Comparison of ENCODE assay signal across 16 mouse cellular contexts in genomic region chr17:85341134-85341700, GRCm38 (mm10).
DNase-seq lines count a peak whose midpoint lies in the region; ATAC-seq lines count a peak whose summit lies in the region.
"Had no signal": no experiment of that assay in that cellular context is flagged by ENCODE, and none has a peak within 500 bp of the region (broad histone marks: within the 10 kb centered on the region; RNA-seq: fewer than 3 reads in every experiment).

No protein-coding gene starts in this region.

- H3K27me3 ChIP-seq in midbrain, embryonic 12.5 days = peaks cover 7% of the 10 kb centered on the region; the same call in 1 of the 2 replicates
- H3K27me3 ChIP-seq in midbrain, embryonic 11.5 days (ENCODE audit: control insufficient read depth, insufficient read depth, low read length) = no peaks in the 10 kb centered on the region
- no peaks in the 10 kb centered on the region for H3K27me3 ChIP-seq in forebrain, embryonic 14.5 days (replicated peaks; ENCODE audit: control insufficient read depth, insufficient read depth, low read length)
- no peaks in the 10 kb centered on the region for H3K27me3 ChIP-seq in hindbrain, embryonic 16.5 days (replicated peaks; ENCODE audit: control insufficient read depth, insufficient read depth, low read length)
- H3K27me3 ChIP-seq in neural tube, embryonic 15.5 days (replicated peaks) = no peaks in the 10 kb centered on the region
- H3K27me3 ChIP-seq: embryonic facial prominence, embryonic 15.5 days; liver, embryonic 13.5 days had no signal

- H3K4me1 ChIP-seq in midbrain, embryonic 12.5 days = 0 out of 2 replicates have a peak, but pooled peaks cover 7% of the 10 kb centered on the region
- no peaks in the 10 kb centered on the region for H3K4me1 ChIP-seq in midbrain, embryonic 11.5 days (ENCODE audit: control insufficient read depth, insufficient read depth, low read length)
- no peaks in the 10 kb centered on the region for H3K4me1 ChIP-seq in forebrain, embryonic 14.5 days (ENCODE audit: control insufficient read depth, insufficient read depth, low read length)
- no peaks in the 10 kb centered on the region for H3K4me1 ChIP-seq in hindbrain, embryonic 16.5 days (ENCODE audit: control insufficient read depth, insufficient read depth, low read depth, low read length)
- H3K4me1 ChIP-seq in neural tube, embryonic 15.5 days = peaks cover 3% of the 10 kb centered on the region; the same call in 1 of the 2 replicates
- H3K4me1 ChIP-seq: embryonic facial prominence, embryonic 15.5 days; liver, embryonic 13.5 days had no signal

- peak; percentile 62; the same call in 1 of the 2 replicates for ATAC-seq in midbrain, embryonic 12.5 days (ENCODE audit: low FRiP score, low read depth)
- no peak for ATAC-seq in midbrain, embryonic 11.5 days (ENCODE audit: low FRiP score)
- peak; percentile 61; the same call in 1 of the 2 replicates for ATAC-seq in forebrain, embryonic 14.5 days
- ATAC-seq in hindbrain, embryonic 16.5 days = no peak
- ATAC-seq in neural tube, embryonic 15.5 days (ENCODE audit: low FRiP score) = no peak

- no peaks in the 10 kb centered on the region for H3K9me3 ChIP-seq in midbrain, embryonic 12.5 days
- no peaks in the 10 kb centered on the region for H3K9me3 ChIP-seq in midbrain, embryonic 11.5 days (ENCODE audit: control insufficient read depth, low read length)
- no peaks in the 10 kb centered on the region for H3K9me3 ChIP-seq in forebrain, embryonic 14.5 days (replicated peaks; ENCODE audit: control insufficient read depth, low read length)
- H3K9me3 ChIP-seq in hindbrain, embryonic 16.5 days (ENCODE audit: control insufficient read depth, low read length) = no peaks in the 10 kb centered on the region
- no peaks in the 10 kb centered on the region for H3K9me3 ChIP-seq in neural tube, embryonic 15.5 days (replicated peaks)
- H3K9me3 ChIP-seq: embryonic facial prominence, embryonic 15.5 days; liver, embryonic 13.5 days had no signal

- no peak overlapping the region for H3K9ac ChIP-seq in midbrain, embryonic 12.5 days (replicated peaks)
- H3K9ac ChIP-seq in midbrain, embryonic 11.5 days (ENCODE audit: low read length) = no peak overlapping the region
- H3K9ac ChIP-seq in forebrain, embryonic 14.5 days (ENCODE audit: low read length) = no peak overlapping the region
- no peak overlapping the region for H3K9ac ChIP-seq in hindbrain, embryonic 16.5 days (ENCODE audit: low read depth, low read length)
- no peak overlapping the region for H3K9ac ChIP-seq in neural tube, embryonic 15.5 days (replicated peaks)
- H3K9ac ChIP-seq: embryonic facial prominence, embryonic 15.5 days; liver, embryonic 13.5 days had no signal

- H3K4me2 ChIP-seq in midbrain, embryonic 12.5 days (replicated peaks) = no peak overlapping the region
- H3K4me2 ChIP-seq in midbrain, embryonic 11.5 days = no peak overlapping the region
- H3K4me2 ChIP-seq in forebrain, embryonic 14.5 days (ENCODE audit: low read length) = peak overlapping the region; percentile 18; the same call in 1 of the 2 replicates
- H3K4me2 ChIP-seq in hindbrain, embryonic 16.5 days (ENCODE audit: low read length) = peak overlapping the region; percentile 30
- H3K4me2 ChIP-seq in neural tube, embryonic 15.5 days = peak overlapping the region; percentile 39
- H3K4me2 ChIP-seq: embryonic facial prominence, embryonic 15.5 days; liver, embryonic 13.5 days had no signal

- no peak overlapping the region for H3K4me3 ChIP-seq in midbrain, embryonic 12.5 days
- no peak overlapping the region for H3K4me3 ChIP-seq in midbrain, embryonic 11.5 days (ENCODE audit: low read depth, low read length)
- no peak overlapping the region for H3K4me3 ChIP-seq in forebrain, embryonic 14.5 days (ENCODE audit: low read depth, low read length)
- no peak overlapping the region for H3K4me3 ChIP-seq in hindbrain, embryonic 16.5 days (ENCODE audit: low read length)
- H3K4me3 ChIP-seq in neural tube, embryonic 15.5 days (replicated peaks) = no peak overlapping the region; the same call in 1 of the 2 replicates
- H3K4me3 ChIP-seq: embryonic facial prominence, embryonic 15.5 days; heart, adult 2 months; liver, embryonic 13.5 days had no signal

- H3K27ac ChIP-seq in midbrain, embryonic 12.5 days (replicated peaks) = no peak overlapping the region
- no peak overlapping the region for H3K27ac ChIP-seq in midbrain, embryonic 11.5 days (ENCODE audit: low read depth, low read length)
- H3K27ac ChIP-seq in forebrain, embryonic 14.5 days (ENCODE audit: low read depth, low read length) = no peak overlapping the region
- H3K27ac ChIP-seq in hindbrain, embryonic 16.5 days (ENCODE audit: low read depth, low read length) = no peak overlapping the region
- no peak overlapping the region for H3K27ac ChIP-seq in neural tube, embryonic 15.5 days (replicated peaks)
- H3K27ac ChIP-seq: embryonic facial prominence, embryonic 15.5 days; heart, adult 2 months; liver, embryonic 13.5 days had no signal

- 56% methylated on average over 18 of the region's 18 CpGs for WGBS in midbrain, embryonic 12.5 days
- WGBS in midbrain, embryonic 11.5 days = 70% methylated on average over 18 of the region's 18 CpGs
- 51% methylated on average over 18 of the region's 18 CpGs for WGBS in forebrain, embryonic 14.5 days
- WGBS in hindbrain, embryonic 16.5 days = 28% methylated on average over 18 of the region's 18 CpGs
- WGBS in neural tube, embryonic 15.5 days = 24% methylated on average over 18 of the region's 18 CpGs

- DNase-seq in midbrain, embryonic 11.5 days (ENCODE audit: low spot score, missing footprints) = no peak
- peak; percentile 43 for DNase-seq in forebrain, embryonic 14.5 days (ENCODE audit: low spot score)
- no peak for DNase-seq in cerebellum, adult 11-12 months
- DNase-seq in frontal cortex, postnatal 14 days (ENCODE audit: low spot score in 2 of 2) = no peak
- no peak for DNase-seq in cerebellum, postnatal 25 days
- DNase-seq: cerebellum, postnatal 14 days; heart, adult 2 months; kidney, adult 11 months; kidney, postnatal 25 days; left cerebral cortex, postnatal 4 days; liver, embryonic 13.5 days; lung, postnatal 10 days had no signal

- no peaks in the 10 kb centered on the region for H3K36me3 ChIP-seq in midbrain, embryonic 12.5 days
- H3K36me3 ChIP-seq in midbrain, embryonic 11.5 days (ENCODE audit: control insufficient read depth, insufficient read depth, low read length) = no peaks in the 10 kb centered on the region
- no peaks in the 10 kb centered on the region for H3K36me3 ChIP-seq in forebrain, embryonic 14.5 days (ENCODE audit: control insufficient read depth, insufficient read depth, low read length)
- H3K36me3 ChIP-seq in hindbrain, embryonic 16.5 days (ENCODE audit: control insufficient read depth, insufficient read depth, low read length) = no peaks in the 10 kb centered on the region
- H3K36me3 ChIP-seq in neural tube, embryonic 15.5 days = no peaks in the 10 kb centered on the region
- H3K36me3 ChIP-seq: embryonic facial prominence, embryonic 15.5 days; liver, embryonic 13.5 days had no signal

Comparison
In these comparisons a context has a peak if more than half of its experiments do, and no peak if none do; other contexts are left out.
1. ATAC-seq: peak in midbrain, embryonic 12.5 days (single experiment) and forebrain, embryonic 14.5 days (single experiment); none in midbrain, embryonic 11.5 days (single experiment), hindbrain, embryonic 16.5 days (single experiment) and neural tube, embryonic 15.5 days (single experiment).
2. H3K4me2 ChIP-seq: peak in forebrain, embryonic 14.5 days (single experiment), hindbrain, embryonic 16.5 days (single experiment) and neural tube, embryonic 15.5 days (single experiment); none in midbrain, embryonic 12.5 days (single experiment) and midbrain, embryonic 11.5 days (single experiment).